Mouse (Mus musculus): ENCODE results near the gene Scrt2.
"Not testable (repeated sequence)": the region's sequence is repeated elsewhere in the genome, so short reads cannot be mapped to it uniquely, and the experiment has no call there.

Scrt2 gene

GRCm38 (mm10) chr2:152080685-152081541 lies at the start of gene Scrt2:
TSS of gene Scrt2 (plus strand) at chr2:152081529.
- DNase-seq (ENCODE audit: low spot score): no peak

GRCm38 (mm10) chr2:152040101-152040500 lies 41.2 kb upstream of the Scrt2 start:
- DNase-seq (ENCODE audit: low spot score): no peak

- DNase-seq (ENCODE audit: low spot score): no peak
Measured at GRCm38 (mm10) chr2:152047116-152048002, 34.0 kb upstream of the Scrt2 start.

- DNase-seq (ENCODE audit: low spot score): no peak
Measured at GRCm38 (mm10) chr2:152048003-152048980, 33.0 kb upstream of the Scrt2 start.

- no peak for DNase-seq (ENCODE audit: low spot score)
Measured at GRCm38 (mm10) chr2:152048981-152049441, 32.3 kb upstream of the Scrt2 start.

GRCm38 (mm10) chr2:152049611-152050270 lies 31.6 kb upstream of the Scrt2 start:
- no peak for DNase-seq (ENCODE audit: low spot score)

- no peak for DNase-seq (ENCODE audit: low spot score)
Measured at GRCm38 (mm10) chr2:152050316-152050715, 31.0 kb upstream of the Scrt2 start.

- no peak for DNase-seq (ENCODE audit: low spot score)
Measured at GRCm38 (mm10) chr2:152051985-152052384, 29.3 kb upstream of the Scrt2 start.

GRCm38 (mm10) chr2:152055406-152055805 lies 25.9 kb upstream of the Scrt2 start:
- DNase-seq (ENCODE audit: low spot score): no peak

GRCm38 (mm10) chr2:152056368-152057251 lies 24.7 kb upstream of the Scrt2 start:
- DNase-seq (ENCODE audit: low spot score): no peak

- no peak for DNase-seq (ENCODE audit: low spot score)
Measured at GRCm38 (mm10) chr2:152057252-152057563, 24.1 kb upstream of the Scrt2 start.

- DNase-seq (ENCODE audit: low spot score): not testable (repeated sequence)
Measured at GRCm38 (mm10) chr2:152062817-152063216, 18.5 kb upstream of the Scrt2 start.

GRCm38 (mm10) chr2:152068660-152069433 lies 12.5 kb upstream of the Scrt2 start:
- DNase-seq (ENCODE audit: low spot score): no peak

- DNase-seq (ENCODE audit: low spot score): no peak
Measured at GRCm38 (mm10) chr2:152069434-152069786, 11.9 kb upstream of the Scrt2 start.

- DNase-seq (ENCODE audit: low spot score): no peak
Measured at GRCm38 (mm10) chr2:152069941-152070340, 11.4 kb upstream of the Scrt2 start.

- DNase-seq (ENCODE audit: low spot score): no peak
Measured at GRCm38 (mm10) chr2:152074521-152074920, 6.8 kb upstream of the Scrt2 start.

- DNase-seq (ENCODE audit: low spot score): no peak
Measured at GRCm38 (mm10) chr2:152075294-152075889, 5.9 kb upstream of the Scrt2 start.

GRCm38 (mm10) chr2:152077337-152077736 lies 4.0 kb upstream of the Scrt2 start:
- no peak for DNase-seq (ENCODE audit: low spot score)
